Mouse (Mus musculus) kidney, adult 11 months (tissue): Measurements from ENCODE around the gene Kif1b.
"Not testable (repeated sequence)": the region's sequence is repeated elsewhere in the genome, so short reads cannot be mapped to it uniquely, and the experiment has no call there.

Experiments
- DNase-seq: peaks from one replicate; pipeline ENCODE4 v3.0.0; 2022

Kif1b gene

DNA sequence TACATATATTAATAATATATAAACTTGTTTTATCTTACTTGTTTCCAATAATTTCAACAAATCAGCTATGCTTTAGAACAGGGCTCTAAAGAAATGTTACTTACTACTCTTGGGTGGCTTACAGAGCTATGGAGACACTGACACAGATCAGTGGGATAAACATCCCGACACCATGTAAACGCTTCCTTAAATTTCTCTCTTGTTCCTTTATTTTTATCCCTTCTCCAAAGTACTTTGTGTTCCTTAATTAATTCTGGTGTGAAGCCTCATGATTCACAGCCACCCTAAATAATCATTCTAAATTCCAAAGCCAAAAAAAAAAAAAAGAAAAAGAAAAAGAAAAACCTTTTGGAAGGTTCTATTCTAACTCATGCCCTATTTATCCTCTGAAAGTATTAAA lies 42.6 kb downstream of the Kif1b start:
- no peak for DNase-seq

DNA sequence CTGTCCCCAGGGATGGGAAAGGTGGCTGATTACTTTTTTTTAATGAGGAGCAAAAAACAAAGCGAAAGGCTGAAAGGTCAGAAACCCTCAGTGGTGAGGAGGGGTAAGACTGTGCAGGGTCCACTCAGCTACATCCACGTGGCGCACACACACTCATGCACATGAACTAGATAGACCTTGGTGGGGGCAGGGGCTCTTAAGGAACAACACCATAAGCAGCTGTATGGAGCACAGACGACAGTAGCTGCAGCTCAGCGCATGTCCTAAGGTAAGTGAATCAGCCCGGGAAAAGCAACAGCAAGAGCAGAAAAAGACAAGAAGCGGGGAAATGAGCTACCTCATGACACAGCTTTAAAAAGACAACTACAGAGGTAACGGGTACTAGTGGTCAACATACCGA lies 44.3 kb downstream of the Kif1b start:
- no peak for DNase-seq

DNA sequence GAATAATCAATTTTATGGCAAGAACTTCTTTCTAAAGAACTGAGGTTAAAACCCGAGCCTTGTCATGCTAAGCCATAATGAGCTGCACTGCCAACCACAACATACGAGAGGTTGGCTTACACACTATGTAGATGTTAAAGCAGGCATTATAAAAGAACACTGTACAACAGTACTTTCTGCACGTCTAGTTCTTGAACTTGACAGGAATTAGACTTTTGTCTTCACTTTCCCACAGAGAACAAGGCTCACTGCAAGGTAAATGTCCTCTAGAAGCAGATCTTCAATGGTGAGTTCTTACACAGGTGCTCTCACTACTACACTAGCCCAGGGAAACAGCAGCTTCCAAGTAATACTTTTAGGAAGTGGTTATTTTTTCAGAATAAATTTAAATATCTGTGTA lies 46.0 kb downstream of the Kif1b start:
- DNase-seq = no peak

DNA sequence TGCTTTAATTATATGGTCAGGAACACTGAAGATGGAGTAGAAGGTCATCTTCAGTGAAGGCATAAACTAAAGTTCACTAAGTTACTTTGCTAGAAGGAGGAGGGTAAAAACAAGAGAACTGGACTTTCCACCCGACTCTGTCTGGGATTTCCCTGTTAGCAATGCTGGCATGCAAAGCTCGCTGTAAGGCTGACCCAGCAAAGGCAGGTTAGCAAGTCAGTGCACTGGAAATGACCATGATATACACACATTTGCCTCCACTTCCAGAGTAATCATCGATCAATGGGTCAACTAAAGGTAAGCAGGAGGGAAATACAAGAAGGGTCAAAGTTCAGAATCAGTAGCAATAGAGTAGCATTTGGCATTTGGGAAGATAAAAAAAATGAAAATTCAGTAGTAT lies 46.6 kb downstream of the Kif1b start:
- peak; percentile 62 for DNase-seq

DNA sequence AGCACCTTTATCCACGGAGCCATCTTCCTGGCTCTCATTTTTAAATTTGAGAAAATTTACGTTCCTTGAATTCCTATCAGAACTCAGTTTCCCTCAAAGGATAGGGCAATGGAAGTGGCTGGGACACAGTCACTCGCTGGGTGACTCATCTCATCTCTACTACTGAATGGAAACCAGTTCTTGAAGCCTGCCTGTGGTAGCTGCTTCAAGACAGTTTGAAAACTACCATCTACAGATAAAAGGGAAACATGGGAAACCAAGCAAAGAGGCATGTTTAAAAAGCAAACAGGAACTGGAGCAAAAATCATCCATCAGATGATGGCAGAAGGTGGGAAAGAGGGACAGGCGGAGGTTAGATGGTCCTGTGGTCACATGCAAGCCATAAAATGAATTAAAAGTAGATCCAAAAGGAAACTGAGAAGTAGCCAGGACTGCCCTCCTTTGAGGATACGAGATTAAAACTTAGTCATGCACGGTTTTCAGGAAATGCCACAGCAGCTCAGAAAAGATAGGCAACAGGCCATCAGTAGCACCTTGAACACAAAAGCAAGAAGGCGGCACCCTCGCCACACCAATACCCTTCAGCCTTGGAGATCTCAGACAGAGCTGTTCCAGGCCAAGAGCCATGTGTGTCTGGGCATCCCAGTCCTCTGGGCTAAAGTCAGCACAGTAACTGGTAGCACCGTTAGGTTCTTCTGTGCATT lies 48.0 kb downstream of the Kif1b start:
- DNase-seq = no peak

DNA sequence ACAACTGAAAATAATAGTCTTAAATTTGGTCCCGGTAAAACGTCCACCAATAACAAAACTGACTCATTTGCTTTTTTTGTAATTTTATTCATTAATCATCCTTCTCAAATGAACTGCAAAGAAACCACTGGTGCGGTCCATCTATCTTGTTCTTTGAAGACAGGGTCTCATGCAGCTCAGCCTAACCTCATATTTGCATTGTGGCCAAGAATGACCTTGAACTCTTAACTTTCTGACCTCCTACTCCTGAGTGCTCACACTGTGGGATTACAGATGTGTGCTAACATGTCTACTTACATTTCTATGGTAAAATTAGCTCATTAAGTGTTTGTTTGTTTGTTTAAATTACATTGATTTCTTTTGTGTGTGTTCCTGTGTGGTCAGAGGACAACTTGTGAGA lies 48.6 kb downstream of the Kif1b start:
- no peak for DNase-seq

DNA sequence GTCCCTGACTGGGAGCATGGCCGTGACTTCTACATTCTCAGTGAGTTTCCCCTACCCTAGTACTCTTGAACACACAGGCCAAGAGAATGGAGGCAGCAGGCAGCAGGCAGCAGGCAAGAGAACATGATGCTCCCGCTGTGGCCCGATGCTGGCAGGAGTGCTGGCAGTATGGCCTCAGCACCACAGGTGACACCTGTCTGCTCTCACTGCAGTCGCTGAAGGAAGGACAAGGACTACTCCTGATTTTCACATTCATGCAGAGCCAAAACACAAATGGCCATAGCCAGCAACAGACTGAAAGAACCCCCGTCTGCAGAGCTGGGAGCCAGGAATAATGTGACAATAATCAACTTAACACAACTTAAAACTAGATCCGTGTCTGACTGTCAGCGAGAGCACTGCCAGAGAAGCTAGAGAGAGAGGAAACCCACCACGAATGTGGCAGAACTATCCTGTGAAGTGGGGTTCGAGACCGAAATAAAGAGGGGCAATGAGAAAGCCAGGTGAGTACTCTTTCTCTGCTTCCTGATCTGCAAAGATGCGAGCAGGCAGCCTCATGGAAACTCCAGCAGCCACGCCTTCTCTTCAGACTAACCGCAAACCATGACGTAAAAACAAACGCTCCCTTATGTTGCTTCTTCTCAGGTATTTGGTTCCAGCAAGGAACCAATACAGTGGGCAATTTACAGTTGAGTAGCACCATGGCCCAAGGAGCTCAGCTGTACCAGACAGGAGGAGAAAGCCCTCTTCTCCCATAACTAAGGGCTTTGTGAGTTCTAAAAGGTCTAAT lies 50.8 kb downstream of the Kif1b start:
- no peak for DNase-seq

DNA sequence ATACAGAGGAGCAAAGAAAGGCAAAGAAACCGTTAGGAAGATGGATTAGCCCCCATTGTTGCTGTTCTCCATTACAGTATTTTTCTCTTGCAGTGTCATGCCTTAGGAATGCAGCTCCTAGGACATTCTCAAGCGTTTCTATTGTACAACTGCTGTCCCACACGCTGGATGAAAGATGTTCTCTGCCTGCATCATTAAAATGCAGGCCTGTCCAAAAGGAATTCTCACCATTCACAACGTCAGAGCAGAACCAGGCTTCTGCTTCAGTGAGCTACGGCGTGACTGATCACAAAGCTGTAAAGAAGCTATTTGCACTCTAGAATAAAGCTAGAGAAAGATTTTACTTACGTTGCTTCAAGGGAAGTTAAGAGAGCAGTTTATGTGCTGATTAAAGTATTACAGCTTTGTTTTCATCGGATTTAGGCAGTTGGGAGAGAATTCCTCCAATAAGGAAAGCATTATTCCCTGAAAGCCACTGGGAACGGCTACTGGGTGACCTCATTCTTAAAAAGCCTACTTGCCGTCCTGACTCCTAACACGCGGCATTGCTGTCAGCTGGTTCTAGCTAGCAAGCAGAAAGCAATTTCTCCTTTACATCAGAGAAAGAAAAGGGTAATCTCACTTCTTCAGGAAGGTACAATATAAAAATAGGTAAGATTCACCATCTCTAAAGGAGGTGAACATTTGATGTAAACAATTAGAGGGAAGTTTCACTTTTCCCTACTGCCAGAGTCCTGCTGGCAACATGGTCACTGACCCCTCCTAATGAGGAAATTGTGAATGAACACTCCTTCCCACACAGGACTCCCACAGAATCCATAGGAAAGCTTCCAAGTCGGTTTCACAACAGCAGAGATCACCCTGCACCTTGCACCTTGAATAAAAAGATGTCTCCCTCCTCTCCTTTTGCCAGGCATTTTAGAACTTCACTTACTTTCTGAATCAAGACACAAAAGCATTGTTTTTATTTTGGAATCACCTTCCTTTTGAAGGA lies 51.9 kb downstream of the Kif1b start:
- no peak for DNase-seq

DNA sequence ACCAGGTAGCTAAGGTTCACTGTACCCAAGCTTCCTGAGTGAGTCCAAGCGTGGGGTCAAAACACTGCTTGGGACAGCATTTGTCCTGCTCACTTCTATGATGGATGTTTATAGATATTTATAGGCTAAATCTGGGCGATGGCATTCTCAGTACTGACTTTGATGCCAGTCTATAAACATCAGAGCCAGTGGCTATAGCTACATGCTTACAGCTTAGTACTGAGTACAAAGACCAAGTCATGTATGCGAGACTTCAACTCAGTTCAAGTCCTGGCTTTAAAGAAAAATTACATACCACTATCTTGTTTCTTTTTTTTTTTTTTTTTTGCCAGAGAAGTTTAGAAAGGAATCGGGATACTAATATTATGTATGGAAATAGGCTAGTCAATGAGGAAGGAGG lies 52.7 kb downstream of the Kif1b start:
- DNase-seq = no peak

DNA sequence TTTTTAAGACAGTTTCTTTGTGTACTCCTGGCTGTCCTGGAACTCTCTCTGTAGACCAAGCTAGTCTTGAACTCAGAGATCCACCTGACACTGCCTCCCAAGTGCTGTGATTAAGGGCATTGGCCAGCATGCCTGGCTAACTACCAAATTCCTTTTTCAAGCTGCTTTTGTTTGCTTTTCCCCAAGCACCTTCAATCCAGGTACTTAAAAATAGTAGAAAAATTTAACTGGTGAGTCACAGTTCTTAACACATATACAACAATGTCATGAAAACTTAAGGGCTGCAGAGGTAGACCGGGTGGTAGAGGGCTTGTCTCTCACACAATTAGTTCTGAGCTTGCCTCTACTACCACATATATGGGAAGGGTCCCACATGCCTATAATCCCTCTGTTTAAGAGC lies 58.2 kb downstream of the Kif1b start:
- DNase-seq = no peak

DNA sequence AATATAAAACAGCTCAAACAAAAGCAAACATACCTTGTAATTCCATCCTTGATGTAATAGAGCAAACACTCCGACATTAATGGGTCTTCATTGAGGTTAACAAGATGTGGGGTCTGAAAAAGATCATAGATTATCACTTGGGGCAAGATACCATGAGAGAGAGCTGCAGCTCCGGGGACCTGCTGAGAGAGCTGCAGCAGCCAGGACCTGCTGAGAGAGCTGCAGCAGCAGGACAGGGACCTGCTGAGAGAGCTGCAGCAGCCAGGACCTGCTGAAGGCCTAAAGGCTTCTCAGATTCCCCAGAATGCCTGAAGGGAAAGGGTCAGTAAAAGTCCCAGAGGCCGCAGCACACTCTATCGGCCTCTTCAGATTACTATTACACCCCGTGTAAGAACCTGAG lies 59.7 kb downstream of the Kif1b start:
- DNase-seq = no peak

DNA sequence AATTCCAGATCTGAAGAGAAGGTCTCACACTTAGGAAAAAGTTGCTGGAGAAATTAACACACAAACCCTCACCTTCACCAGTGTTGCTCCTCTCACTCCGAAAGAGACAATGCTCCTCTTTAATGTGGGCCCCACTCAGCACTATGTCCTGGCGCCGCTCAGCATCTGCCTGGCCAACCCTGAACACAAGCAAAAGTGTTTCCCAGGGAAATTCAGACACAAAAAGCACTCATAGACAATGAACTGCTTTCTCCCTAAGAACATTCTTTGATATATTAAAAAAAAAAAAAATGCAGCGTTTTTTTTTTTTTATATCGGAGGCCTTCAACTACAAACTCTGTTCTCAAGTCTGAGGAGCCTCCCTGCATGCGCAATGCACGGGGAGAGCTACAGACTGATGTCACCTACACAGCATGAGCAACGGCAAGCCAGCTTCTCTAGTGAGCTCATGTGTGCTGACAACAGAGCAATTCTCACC lies 60.3 kb downstream of the Kif1b start:
- no peak for DNase-seq

DNA sequence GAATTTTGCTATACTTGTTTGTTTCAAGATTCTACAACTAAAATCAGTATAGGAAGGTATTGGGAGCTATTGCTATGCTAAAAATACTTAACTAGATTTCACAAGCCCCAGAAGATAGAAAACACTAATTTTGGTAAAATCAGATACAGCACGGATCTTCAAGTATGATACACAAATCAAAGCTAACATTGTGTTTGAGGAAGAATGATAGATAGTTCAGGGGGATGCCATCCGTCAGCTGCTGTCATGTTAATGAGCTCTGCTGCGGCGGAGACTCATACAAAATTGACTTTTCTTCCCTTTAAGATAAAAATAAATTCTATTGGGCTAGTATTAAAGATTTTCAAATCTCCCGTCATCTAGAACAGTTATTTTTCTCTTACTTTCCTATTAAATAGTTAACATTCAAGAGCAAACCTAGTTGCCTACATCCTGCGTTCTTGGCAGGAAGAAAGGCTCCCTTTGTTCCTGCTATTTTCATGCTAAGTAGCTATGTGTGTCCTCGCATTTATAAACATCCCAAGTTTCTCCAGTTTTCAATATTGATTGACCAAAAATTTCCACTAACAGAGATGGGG lies 60.8 kb downstream of the Kif1b start:
- no peak for DNase-seq

DNA sequence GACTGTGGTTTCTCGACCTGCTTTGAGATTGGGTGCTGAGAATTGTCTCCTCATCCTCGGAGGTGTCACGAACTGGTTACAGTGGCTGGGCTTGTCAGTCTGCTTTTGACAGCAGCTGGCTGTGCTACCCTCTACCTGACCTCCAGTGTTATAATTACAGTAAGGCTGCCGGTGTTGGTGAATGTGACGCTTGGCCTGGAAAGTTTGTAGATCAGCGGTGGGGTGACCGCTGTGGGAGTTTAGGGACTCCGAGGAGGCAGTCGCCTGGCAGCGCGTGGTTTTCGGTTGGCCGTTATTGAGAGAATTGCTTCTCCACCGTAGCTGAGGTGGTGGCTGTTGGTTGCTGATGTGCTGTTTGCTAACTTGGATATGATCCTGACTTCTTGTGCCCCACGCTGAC lies 70.5 kb downstream of the Kif1b start:
- no peak for DNase-seq

DNA sequence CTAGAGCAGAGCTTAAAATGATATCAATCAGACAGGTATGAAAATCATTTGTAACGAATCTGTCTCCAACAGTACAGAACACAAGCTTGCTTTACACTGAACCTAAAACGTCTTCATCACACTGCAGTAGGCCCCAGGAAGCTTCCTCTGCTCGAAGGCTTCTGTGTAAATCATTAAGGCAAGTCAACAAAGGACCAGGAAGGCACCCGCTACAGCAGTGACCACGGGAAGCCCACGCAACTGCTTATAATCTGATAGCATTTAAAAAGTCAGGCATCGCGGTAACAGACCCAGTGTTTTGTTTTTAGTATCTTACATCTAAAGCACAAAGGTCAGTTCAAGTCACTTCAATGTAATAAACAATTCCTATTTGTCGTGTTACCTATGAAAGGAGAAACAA lies 73.6 kb downstream of the Kif1b start:
- peak; percentile 11 for DNase-seq

DNA sequence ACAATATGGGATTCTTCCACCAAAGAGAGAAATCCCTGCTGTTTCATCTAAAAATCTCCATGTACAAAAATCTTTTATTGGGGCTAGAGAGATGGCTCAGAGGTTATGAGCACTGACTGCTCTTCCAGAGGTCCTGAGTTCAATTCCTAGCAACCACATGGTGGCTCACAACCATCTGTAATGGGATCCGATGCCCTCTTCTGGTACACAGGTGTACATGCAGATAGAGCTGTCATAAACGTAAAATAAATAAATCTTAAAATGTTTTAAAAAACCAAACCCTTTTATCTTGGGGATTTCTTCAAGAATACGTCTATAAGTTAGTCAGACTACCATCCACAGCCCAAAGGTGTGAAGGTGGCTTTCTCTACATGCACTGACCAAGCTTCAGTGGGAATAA lies 78.8 kb downstream of the Kif1b start:
- not testable (repeated sequence) for DNase-seq

DNA sequence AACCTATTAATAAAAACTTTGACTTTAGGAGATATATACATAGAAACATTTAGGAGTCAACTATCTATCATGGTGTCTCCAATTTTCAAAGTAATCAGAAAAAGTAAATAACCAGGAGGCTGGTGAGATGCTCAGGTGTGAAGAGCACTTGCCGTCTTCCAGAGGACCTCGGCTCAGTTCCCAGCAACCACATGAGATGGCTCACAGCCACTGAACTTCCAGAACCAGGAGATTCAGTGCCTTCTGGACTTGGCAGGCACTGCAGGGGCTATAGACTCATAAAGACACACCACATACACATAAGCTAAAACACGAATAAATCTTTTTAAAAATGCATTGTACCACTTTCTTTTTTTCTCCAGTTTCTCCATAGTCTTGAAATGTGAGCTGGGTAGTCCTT lies 79.2 kb downstream of the Kif1b start:
- DNase-seq = no peak

DNA sequence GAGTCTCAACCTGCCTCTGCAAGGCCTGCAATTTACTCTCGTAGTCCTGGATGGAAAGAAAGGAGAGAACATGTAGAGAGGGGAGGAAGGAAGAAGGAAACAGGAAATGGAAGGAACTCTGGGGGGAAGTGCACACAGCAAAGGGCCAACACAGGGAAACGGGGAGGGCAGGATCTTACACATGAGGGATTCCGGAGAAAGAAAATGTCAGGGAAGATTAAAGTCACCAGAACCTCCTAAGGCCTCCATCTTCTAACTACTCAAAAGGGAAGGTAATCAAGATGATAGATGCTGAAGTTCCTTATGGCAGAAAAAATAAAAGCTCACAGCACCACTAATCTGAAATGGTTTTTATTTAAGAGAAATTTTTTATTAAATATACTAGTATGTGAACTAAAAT lies 81.2 kb downstream of the Kif1b start:
- no peak for DNase-seq

DNA sequence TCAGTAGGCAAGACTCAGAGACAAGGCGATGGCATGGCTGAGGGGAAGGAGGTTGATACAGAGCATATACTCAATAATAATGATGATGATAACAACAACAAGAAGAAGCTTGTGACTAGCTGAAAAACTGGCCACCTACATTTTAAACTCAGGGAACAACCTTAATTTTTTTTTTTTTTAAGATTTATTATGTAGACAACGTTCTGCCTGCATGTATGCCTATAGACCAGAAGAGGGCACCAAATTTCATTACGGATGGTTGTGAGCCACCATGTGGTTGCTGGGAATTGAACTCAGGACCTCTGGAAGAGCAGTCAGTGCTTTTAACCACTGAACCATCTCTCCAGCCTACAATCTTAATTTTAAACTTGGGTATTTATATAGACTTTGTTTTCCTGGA lies 84.0 kb downstream of the Kif1b start:
- no peak for DNase-seq

DNA sequence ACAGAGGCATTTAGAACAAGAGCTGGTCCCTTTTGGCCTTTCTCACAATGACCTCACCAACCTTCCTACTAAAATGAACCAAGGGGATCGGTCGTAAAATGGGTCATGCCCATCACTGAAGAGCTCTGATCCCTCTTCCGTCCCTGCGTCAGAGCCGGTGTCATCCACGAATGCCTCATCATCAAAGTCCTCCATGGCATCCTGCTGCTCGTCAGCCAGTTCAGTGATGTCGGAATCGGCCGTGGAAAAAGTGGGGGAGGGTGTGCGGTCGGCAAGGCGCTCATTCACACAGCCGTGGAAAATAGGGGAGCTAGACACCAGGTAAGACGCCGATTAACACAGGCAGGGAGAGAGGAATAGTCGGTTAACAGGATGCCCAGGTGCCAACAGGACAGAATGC lies 87.0 kb downstream of the Kif1b start:
- DNase-seq = no peak

DNA sequence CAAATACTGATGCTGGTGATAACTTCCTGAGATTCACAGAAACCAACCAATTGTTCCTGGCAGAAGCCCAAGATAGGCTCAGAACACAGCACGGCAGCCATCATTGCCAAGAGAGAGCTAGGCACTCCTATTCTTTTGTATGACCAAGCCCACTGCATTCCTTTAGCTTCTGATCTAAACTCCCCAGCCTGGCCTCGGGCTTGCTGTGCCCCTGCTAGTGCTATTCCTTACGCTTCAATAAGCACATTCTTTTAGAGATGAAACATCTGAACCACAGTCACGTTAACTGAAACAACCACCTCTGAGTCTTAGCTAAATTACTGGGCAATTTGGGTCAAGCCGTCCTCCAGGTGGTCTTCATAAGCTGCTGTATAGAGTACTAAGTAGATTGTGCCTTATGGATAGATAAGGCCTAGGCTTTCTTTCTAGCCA lies 87.4 kb downstream of the Kif1b start:
- DNase-seq = no peak

DNA sequence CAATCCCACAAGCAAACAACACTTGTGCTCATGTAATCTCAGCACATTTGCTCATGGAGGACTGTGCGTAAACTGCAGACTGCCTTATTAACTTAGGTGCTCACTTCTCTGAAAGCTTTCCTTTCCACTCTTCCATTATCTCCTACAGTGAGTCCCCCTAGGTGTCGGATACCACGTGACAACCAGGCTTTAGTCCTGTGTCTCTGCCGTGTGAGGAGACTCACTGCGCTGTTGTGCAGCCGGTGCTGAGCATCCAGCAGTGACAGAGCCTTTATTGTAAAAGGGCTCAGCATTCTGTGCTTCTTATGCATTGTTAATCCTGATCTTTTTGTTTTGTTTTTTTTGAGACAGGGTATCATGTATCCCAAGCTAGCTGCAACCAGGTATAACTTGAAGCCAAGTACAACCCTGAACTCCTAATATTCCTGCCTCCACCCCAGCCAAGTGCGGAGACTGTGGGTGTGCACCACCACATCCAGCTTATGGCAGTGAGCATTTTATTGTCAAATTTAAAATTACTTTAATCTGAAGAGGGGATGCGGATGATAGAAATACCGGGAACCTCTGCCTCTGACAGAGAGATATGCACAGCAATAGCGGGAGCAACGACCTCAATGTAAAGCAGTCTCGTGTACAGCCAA lies 88.0 kb downstream of the Kif1b start:
- no peak for DNase-seq
